Mouse (Mus musculus) heart, adult 18-20 months (tissue): Measurements from ENCODE around the gene Slc24a2. TPM values are rescaled to one million over a fixed set of nuclear protein-coding genes. Genes with fewer than 3 reads are reported as not detected.
A peak's percentile ranks its signal among the peaks of the same experiment; 100 is the strongest.

Experiments
- DNase-seq, 2 experiments: peaks; one replicate each; pipeline ENCODE4 v3.0.0; 2021 to 2022; ENCODE audit warnings: mixed read lengths in 1 of 2
- total RNA-seq, 2 experiments: library from RNA; stranded (reverse); gene quantifications; 2 replicates each; pipeline ENCODE4 v1.2.3; 2021

The Slc24a2 gene
- total RNA-seq, 2 experiments from 2014 or later: 2.0 to 2.2 TPM

GRCm38 (mm10) chr4:87115726-87116125 lies 114.6 kb downstream of the Slc24a2 start:
- DNase-seq: no peak

GRCm38 (mm10) chr4:87109331-87110059 lies 120.8 kb downstream of the Slc24a2 start:
- no peak for DNase-seq

GRCm38 (mm10) chr4:87100936-87101335 lies 129.3 kb downstream of the Slc24a2 start:
- no peak for DNase-seq

GRCm38 (mm10) chr4:87096186-87096585 lies 134.1 kb downstream of the Slc24a2 start:
- peak; percentile 61 to 82 for DNase-seq

GRCm38 (mm10) chr4:87093612-87094011 lies 136.7 kb downstream of the Slc24a2 start:
- DNase-seq: peak; percentile 17 to 18

GRCm38 (mm10) chr4:87090841-87091240 lies 139.4 kb downstream of the Slc24a2 start:
- peak; percentile 12 to 13 for DNase-seq

GRCm38 (mm10) chr4:87088713-87089112 lies 141.6 kb downstream of the Slc24a2 start:
- no peak for DNase-seq

- DNase-seq: no peak
These were observed 142.7 kb downstream of the Slc24a2 start for GRCm38 (mm10) chr4:87087597-87087996.

GRCm38 (mm10) chr4:87086933-87087577 lies 143.2 kb downstream of the Slc24a2 start:
- DNase-seq: peak; percentile 64 to 83

GRCm38 (mm10) chr4:87081321-87081720 lies 149.0 kb downstream of the Slc24a2 start:
- DNase-seq: no peak

- DNase-seq: no peak
These were observed 151.0 kb downstream of the Slc24a2 start for GRCm38 (mm10) chr4:87079305-87079704.

GRCm38 (mm10) chr4:87078726-87079125 lies 151.6 kb downstream of the Slc24a2 start:
- no peak for DNase-seq

- DNase-seq: no peak
These were observed 154.5 kb downstream of the Slc24a2 start for GRCm38 (mm10) chr4:87075761-87076160.

GRCm38 (mm10) chr4:87068121-87068520 lies 162.2 kb downstream of the Slc24a2 start:
- no peak for DNase-seq

- no peak for DNase-seq
These were observed 165.1 kb downstream of the Slc24a2 start for GRCm38 (mm10) chr4:87065227-87065626.

GRCm38 (mm10) chr4:87064561-87064960 lies 165.7 kb downstream of the Slc24a2 start:
- DNase-seq: no peak

- DNase-seq: no peak
These were observed 167.5 kb downstream of the Slc24a2 start for GRCm38 (mm10) chr4:87062771-87063253.

GRCm38 (mm10) chr4:87061696-87062095 lies 168.6 kb downstream of the Slc24a2 start:
- no peak for DNase-seq

GRCm38 (mm10) chr4:87057572-87057971 lies 172.7 kb downstream of the Slc24a2 start:
- DNase-seq: no peak

- DNase-seq: no peak
These were observed 174.5 kb downstream of the Slc24a2 start for GRCm38 (mm10) chr4:87055768-87056167.

GRCm38 (mm10) chr4:87052881-87053280 lies 177.4 kb downstream of the Slc24a2 start:
- DNase-seq: no peak

GRCm38 (mm10) chr4:87049061-87049460 lies 181.2 kb downstream of the Slc24a2 start:
- no peak for DNase-seq

GRCm38 (mm10) chr4:87047131-87047530 lies 183.1 kb downstream of the Slc24a2 start:
- no peak for DNase-seq

GRCm38 (mm10) chr4:87043296-87043695 lies 187.0 kb downstream of the Slc24a2 start:
- DNase-seq: no peak
